Mouse (Mus musculus): ENCODE measurements at regions not wholly inside any gene's neighbourhood (a gene's known extent, or its start where the extent isn't known, plus 50 kb on each side); places are given as distances from the start of the nearest gene placed in this dataset.

GRCm38 (mm10) chr2:173843671-173844070 is 106.4 kb downstream of the Vapb start:
- DNase-seq (ENCODE audit: low spot score in 2 of 2), result no peak

- no peak for DNase-seq (ENCODE audit: low spot score in 2 of 2)
Measured at GRCm38 (mm10) chr2:173844524-173844923, 107.2 kb downstream of the Vapb start.

- DNase-seq (ENCODE audit: low spot score in 2 of 2), result no peak
Measured at GRCm38 (mm10) chr2:173845155-173846029, 108.1 kb downstream of the Vapb start.

GRCm38 (mm10) chr2:173851054-173851453 is 113.7 kb downstream of the Vapb start:
- DNase-seq (ENCODE audit: low spot score in 2 of 2), result no peak

GRCm38 (mm10) chr2:173854172-173854723 is 116.9 kb downstream of the Vapb start:
- DNase-seq (ENCODE audit: low spot score in 2 of 2), result peak in 1 of 2 experiments; percentile 4

- no peak for DNase-seq (ENCODE audit: low spot score in 2 of 2)
Measured at GRCm38 (mm10) chr2:173854846-173855245, 117.5 kb downstream of the Vapb start.

- DNase-seq (ENCODE audit: low spot score in 2 of 2), result no peak
Measured at GRCm38 (mm10) chr2:173855296-173855695, 118.0 kb downstream of the Vapb start.

GRCm38 (mm10) chr2:173857006-173857405 is 119.7 kb downstream of the Vapb start:
- DNase-seq (ENCODE audit: low spot score in 2 of 2), result no peak

GRCm38 (mm10) chr2:173873048-173873447 is 135.7 kb downstream of the Vapb start:
- DNase-seq (ENCODE audit: low spot score in 2 of 2), result no peak
